Mouse (Mus musculus) retina, postnatal 7 days (tissue): ENCODE results near the gene Pfkm.

Source experiments
- DNase-seq: peaks from one replicate; pipeline ENCODE4 v3.0.0-alpha.2; 2012; ENCODE audit warnings: low read depth, low spot score

The Pfkm gene

DNA sequence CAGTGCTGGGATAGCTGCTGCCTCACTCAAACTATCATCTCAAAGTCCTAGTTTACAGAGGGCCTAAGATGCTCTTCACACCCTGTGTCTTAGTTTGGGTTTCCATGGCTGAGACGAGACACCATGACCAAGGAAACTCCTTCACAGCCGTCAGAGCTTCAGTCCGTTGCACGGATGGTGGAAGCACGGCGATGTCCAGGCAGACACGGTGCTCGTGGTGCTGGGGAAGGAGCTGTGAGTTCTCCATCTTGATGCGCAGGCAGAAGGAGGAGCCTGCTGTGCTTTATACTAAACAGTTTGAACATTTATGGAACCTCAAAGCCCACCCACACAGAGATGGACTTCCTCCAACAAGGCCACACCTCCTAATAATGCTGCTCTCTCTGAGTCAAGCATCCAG, 44.5 kb downstream of the Pfkm start:
- DNase-seq: no peak

DNA sequence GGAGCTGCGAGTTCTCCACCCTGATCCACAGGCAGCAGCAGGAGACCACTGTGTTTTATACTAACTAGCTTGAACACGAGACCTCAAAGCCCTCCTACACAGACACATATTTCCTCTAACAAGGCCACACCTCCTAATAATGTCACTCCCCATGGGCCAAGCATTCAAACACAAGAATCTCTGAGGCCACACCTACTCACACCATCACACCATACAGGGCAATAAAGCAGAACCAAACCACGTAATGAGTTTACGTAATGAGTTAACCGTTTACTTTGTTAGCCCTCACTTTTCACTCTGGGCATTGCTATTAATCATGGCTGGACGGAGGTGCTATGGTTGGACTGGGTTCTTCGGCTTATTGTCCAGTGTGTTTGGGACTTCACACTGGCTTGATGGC, 47.4 kb downstream of the Pfkm start:
- no peak for DNase-seq

DNA sequence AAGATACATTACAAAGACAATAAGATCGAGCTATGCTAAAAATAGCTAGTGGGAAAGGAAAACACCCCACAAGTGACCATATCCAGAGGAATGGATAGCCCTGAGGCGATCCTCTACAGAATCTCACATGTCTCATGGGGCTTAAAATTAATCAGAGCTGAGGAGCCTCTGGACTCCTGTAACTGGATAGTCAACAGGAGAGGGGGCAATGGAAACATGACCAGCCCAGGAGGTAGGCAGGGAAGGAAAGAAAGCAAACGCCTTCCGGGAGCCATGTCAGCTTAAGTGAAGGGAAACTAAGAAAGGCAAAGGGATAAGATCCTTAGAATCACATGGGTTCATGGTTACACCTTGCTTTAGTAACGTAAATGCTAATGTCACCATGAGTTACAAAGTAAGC, 48.4 kb downstream of the Pfkm start:
- no peak for DNase-seq

DNA sequence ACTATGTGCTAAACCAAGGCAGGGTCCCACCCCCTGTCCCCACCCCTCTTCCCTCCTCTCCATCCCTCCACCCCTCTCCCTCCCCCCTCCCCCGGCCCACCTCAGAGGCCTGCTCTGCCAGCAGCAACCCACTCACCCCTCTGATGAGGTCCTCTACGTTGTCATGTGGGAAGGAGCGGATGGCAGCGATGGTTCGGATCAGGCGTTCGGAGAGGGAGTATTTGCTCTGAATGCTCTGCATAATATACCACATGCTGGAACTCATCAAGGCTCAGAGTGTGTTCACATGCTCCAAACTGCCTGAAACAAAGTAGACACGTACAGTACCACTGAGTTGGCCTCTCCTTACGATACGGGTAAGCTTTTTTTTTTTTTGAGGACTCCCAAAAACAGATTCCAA, 50.1 kb downstream of the Pfkm start:
- DNase-seq: no peak

DNA sequence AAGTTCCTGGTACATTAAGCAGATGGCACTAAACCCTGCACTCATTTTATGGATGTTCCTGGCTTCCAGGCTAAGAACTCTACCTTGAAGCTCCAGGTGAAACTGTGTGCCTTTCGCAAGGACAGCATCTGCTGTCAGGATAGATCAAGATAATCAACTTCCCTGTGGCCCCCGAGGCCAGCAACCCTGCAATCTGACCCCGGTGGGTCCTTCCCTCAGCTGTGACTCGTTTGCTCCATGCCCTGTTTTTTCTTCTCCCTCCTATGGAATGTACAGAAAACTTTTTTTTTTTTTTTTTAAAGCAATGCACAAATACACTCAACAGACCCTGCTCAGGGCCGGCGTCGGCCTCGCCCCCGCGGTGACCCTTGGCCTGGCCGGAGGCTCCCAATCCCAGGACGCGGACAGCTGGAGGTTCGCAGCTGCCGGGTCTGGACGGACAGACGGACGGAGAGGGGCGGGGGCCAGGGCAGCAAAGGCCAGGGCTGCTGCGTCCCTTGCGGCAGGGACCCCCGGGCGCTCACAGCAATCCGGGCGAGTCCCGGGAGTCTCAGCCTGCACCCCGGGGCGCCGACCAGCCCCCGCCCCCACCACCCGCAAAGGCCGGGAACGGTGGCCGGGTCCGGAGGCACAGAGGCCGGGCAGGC, 52.6 kb downstream of the Pfkm start:
- DNase-seq: no peak

DNA sequence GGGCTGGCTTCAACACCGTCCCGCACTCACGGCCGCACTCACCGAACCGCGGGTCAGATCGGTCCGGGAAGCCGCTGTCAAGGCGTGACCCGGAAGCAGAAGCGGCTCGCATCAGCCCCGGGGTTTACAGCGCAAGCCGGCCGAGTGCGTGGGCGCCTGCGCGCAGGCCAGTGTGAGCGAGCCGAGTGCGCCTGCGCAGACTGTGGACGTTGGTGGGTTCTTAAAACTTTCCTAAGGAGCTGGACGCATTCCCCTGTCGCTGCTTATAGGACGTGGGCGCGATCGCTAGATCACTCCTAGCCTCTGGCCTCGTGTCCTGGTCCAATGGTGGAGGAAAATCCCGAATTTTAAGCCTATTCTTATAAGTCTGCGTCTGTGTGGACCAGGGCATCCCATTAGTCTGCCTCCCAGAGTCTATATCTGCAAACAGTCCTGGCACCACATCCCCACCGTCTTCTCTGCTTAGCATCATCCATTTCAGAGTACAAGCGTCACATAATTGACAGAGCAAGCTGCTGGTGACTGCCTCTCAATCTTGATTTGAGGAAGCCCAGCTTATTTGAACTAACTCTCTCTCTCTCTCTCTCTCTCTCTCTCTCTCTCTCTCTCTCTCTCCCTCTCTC, 53.3 kb downstream of the Pfkm start:
- DNase-seq: peak; percentile 88

DNA sequence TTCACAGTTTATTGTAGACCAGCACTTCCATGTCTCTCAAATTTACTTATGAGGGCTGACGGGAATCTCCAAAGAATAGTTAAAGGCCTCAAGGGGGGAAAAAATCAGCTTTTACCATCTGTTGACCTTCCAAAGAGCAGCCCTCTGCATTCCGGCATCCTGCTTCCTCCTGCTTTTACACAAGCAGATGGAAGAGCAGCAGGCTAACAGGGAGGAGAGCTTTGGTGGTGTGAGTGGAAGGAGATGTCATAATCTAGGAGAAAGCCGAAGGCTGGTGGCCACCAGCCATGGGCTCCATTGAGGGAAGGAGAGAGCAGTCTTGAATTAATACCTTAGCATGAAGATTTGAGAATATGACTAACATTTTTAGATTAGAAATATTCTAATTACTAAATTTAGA, 56.0 kb downstream of the Pfkm start:
- no peak for DNase-seq

DNA sequence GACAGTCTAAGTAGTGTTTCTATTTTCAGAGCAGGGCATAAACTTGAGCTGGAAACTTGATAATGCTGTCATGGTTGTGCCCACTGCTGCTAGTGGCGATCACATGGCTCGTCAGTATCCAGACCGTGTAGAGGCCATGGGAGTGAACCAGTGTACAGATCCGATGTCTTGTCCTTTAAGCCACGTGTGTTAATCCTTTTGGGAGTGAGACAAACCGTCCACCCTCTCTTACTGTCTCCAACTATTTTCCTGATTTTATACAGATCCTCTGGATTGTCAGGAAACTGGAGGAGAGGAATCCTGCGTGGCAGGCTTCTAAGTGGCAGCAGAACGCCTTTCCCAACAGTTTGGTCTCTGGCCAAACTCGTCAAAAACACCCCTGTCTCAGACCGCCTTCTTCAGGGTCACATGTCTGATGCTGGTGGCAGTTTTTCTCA, 56.8 kb downstream of the Pfkm start:
- no peak for DNase-seq

DNA sequence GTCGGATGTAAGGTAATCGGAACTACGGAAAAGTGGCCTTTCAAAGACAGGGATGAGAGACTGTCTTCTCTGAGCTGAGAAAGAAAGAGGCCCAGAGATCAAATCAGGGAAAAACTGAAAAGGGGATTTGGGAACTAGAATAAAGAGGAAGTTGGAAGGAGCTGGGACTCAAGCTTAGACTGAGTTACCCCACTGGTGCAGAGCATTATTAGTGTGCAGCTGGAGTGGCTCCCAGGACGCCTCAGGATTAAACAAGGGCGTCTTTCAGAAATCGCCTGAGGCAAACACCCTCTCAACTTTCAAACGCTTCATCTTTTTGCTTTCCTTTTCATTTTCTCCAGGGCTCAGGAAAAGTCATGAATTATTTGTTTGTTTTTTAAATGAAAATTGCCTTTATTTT, 60.5 kb downstream of the Pfkm start:
- no peak for DNase-seq

DNA sequence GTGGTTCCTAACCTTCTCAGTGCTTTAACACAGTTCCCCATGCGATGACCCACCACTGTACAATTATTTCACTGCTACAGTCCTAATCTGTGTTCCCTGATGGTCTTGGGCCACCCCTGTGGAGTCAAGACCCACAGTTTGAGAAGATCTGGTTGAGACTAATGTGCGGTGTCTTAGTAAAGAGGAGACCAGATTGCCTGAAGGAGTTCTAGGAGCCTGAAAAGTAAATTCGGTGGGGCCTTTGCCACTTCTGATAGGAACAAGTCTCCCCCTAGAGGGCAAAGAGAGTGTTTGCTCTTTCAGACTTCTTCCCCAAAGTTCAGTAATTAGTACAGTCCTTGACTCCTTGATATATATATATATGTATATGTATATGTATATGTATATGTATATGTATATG, 61.2 kb downstream of the Pfkm start:
- DNase-seq: no peak

DNA sequence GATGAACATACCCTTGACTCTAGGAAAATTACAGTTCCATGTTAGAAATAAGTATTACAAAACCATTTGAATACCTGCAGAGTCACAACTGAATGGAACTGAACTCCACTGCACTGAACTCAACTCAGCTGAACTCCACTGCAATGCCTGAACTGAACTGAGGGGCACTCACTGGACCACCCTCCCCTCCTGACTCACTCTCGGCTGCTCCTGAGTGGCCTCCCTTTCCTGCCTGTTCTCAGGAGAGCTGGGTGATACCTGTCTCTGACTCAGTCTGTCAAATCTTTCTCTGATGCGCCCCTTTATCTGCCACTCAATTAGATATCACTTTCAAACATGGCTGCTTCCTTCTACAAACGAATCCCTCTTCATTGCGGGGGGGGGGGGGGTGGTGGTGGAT, 61.8 kb downstream of the Pfkm start:
- DNase-seq: no peak

DNA sequence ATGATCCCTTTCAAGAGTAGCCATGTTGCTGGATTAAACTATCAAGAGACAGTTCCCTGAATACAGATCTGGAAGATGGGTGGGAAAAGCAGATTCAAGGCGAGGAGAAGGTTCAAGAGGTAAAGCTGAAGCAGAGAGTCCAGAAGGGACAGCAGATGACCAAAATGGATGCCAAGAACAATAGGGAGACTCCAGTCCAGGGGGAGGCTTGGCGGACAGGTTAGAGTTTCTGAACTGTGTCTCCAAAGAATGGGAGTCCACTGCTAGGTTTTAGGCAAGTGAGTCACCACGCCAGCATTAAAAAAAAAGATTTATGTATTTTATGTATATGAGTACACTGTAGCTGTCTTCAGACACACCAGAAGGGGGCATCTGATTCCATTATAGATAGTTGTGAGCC, 62.2 kb downstream of the Pfkm start:
- no peak for DNase-seq

DNA sequence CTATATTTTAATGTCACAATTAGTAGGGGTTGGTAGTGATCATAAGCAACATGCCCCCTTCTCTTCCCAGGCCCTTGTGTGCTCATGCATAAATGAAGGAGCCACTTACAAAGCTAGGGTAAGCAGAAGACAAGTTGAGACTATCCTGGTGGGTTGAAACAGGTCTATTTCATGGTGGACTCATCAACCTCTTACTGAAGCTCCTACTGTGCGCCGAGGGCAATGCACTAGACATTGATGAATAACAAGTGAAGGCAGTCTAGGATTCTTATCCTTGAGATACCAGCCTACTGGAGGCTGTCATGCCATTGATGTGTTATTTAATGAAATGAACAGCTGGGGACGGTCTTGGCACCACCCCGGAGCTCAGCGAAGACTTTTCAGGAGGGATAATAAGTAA, 62.9 kb downstream of the Pfkm start:
- DNase-seq: no peak

DNA sequence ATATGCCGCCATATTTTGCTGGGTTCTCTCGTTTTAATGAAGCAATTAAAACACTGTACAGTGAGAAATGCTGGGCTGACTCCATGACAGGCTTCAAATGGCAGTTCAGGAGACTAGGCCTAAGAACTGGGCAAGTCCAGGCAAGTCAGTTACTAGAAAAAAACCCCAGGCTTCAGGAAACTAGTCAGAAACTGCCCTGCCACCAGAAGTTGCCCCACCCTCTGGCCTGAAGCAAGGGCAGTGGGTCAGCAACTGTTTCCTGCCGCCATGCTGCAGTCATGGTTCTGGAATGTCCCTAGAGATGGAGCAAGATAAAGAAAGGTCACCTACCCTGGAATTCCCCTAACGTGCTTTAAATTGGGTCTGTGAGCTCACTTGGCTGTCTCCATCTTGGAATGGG, 63.6 kb downstream of the Pfkm start:
- DNase-seq: no peak

DNA sequence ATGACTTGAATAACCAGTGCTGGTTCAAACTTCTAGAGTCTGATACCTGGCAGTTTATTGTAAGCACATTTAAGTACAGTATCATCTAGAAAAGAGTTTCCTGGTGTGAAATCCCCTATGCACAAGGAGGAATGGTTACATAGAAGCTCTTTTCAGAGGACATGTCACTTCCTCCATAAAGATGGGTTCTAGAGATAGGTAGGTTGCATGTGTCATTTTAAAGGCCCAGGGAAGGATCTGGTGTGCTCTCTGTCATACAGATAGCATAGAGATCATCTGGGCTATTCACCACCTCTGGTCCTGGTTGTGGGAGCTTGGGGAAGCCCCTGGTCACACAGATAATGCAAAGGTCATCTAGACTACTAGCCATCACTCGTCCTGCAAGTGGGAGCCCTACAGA, 64.9 kb downstream of the Pfkm start:
- no peak for DNase-seq

DNA sequence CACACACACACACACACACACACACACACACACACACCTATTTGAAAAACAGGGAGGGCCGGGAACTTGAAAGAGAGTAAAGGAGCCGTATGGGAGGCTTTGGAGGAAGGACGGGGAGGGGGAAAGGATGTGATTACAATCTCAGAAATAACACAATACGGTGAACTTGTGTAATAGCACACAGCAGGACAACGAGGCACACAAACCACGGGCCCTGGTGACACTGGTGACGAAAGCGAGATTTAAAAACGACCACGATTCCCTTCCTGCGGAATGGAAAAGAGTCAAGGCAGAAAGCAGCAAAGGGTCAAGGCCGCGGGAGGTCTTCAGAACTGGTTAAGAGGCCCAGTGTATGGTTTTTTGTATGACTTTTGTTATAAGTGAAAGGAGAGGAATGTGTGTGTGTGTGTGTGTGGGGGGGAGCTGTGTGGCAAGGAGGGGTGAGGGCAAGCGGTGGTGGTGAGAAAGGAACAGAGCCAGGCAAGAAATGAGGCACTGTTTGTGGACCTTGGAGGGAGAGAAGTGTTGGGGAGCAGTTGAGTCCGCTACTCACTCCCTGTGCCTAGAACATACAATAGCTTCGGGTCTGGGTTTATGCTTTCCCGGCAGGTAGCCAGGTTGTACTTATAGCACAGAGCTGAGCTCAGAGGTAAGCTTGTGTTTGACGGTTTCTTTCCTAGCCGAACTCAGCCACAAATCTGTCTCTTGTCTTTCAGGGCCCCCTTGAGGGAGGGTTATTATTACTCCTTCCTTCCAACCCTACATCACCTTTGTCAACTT, 68.8 kb downstream of the Pfkm start:
- no peak for DNase-seq

DNA sequence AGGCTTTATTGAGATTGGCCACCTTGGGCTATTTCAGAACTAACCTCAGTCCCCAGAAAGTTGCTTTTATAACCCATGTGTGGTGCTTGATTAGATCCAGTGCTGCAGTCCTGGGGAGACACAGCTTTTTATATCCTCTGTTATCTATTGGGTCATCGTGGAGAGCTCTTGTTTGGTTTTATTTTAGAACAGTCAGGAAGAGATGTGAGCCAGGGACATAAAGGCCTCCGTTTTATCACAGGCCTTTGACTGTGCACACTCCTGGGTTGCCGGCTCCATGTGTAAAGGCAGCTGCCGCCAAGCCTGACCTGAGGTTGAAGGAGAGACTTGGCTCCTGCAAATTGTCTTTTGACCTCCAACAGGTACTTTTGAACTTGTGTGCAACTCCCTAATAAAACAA, 70.2 kb downstream of the Pfkm start:
- no peak for DNase-seq

DNA sequence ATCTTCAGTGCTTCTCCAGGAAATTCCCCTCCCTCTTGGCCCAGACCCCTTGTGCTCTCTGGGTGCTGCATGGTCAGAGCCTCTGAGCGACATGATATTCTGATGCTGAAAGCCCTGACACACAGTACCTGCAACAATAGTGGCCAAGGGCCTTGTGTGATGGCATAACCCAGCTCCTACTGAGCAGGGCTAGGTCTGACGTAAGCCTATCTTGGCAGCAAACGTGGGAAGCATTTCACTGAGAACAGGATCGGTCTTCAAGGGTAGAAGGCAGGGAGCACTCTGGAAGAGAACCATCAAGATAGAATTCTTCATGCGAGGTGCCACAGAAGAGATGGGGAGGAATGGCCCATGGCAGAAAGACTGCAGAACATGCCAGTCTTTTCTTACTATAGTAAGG, 73.1 kb downstream of the Pfkm start, which contains the start of gene Asb8:
Gene Asb8, minus strand, starts transcription at position 101 of the 400 bp plus-strand sequence.
- DNase-seq: no peak

DNA sequence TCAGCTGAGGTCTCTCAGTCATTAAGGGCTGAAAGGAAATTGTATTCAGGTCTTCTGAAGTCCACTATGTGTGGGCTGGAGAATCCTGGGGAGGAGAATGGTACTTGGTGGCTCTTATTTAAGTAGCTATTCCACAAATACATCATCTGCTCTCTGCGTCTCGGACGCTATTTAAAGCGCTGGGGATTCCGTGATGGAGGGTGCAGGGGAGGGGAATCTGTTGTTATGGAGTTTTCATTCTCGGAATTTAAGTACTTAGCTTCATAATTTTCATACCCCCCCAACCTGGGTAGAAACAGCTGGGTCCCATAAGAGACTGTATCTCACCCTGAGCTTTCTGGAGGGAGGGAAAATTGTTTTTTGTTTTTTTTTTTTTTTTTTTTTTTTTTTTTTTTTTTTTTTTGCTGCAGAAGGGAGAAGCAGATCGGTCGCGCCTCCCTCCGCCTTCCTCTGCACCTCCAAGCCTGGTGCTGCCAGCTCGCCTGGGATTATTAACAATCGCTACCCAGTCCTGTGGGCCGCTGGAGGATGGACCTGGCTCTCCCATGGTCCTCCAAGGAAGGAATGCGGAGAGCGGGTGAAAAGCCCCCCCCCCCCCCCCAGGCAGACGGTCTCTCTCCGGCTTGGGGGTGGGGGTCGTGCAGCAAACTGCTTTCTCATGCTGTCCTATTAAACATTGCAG, 74.7 kb downstream of the Pfkm start, which contains the start of gene Ccdc184:
Gene Ccdc184, plus strand, starts transcription at position 196 of the 682 bp plus-strand sequence.
- DNase-seq: no peak

DNA sequence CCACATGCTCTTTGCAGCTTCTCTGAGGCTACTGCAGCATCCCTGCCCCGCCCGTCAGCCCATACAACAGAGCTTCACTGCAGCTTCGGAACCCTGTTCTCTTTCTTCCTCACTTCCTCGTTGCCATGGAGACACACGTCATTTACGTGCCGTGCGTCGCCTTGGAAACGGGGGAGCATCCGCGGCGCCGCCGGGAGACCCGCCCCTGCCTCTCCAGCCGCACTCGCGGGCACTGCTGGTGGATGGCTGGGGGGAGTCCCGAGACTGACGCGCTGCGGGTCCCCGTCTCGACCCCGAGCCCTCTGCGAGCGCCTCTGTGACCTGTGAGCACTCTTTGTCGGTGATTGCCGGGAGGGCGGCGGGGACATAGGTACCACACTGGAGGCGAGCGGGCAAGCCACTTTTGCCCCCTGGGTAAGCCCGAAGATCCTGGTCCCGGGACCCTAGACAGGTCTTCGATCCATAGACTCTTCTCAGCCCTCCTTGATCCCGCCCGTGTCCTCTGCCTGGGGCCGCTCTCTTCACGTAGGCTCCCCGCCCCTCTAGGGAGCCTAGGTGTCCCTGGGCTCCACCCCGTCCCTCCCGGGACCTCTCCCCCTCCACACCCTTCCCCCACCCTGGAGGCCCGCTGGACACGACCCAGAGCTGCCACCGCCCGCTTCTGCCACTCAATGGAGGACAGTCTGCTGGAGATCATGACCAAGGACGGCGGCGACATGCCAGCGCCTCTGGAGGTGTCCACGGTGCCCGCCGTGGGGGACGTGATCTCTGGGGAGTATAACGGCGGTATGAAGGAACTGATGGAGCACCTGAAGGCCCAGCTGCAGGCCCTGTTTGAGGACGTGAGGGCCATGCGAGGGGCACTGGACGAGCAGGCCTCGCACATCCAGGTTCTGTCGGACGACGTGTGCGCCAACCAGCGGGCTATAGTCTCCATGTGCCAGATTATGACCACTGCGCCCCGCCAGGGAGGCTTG, 75.5 kb downstream of the Pfkm start:
- DNase-seq: peak; percentile 75

DNA sequence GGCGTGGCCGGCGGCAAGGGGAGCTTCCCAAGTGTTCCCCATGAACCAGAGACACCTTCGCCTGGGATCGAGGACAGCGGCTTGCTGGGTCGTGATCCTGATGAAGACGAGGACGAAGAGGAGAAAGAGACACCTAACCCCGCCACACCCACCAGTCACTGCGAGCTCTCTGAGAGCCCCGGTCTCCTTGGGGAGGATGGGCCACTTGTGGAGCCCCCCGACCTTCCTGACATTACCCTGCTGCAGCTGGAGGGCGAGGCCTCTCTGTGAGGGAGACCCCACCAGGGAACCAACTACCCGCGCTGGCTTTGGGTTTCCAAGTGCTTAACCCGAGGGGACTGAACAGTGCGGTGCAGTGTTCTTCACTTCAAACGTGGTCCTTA, 76.2 kb downstream of the Pfkm start:
- no peak for DNase-seq
